Mouse (Mus musculus) megakaryocyte progenitor cell, adult 5-6 weeks (primary cell): Measurements from ENCODE around the gene Pkdcc. TPM values are rescaled to one million over a fixed set of nuclear protein-coding genes. Genes with fewer than 3 reads are reported as not detected.

Experiments
- ATAC-seq: replicated peaks from 2 replicates; pipeline ENCODE4 v1.8.0; 2016; ENCODE audit warnings: mild to moderate bottlenecking, moderate TSS enrichment, inconsistent platforms; ENCODE audit not compliant: poor library complexity
- total RNA-seq, 2 experiments: library from RNA; stranded (forward) in 1 of 2; stranded (reverse) in 1 of 2; fragments of 157-497, 149-512 nt in 1 of 2; fragments of 200-1000 nt in 1 of 2; gene quantifications; 2 replicates each; pipeline versions ENCODE4 v1.2.3 to v1.2.4; 2015 to 2017

Pkdcc gene
- total RNA-seq (2015) (0.24 and 0.52 TPM in 2 replicates), total RNA-seq (2017) (1.0 and 1.1 TPM in 2 replicates)

DNA sequence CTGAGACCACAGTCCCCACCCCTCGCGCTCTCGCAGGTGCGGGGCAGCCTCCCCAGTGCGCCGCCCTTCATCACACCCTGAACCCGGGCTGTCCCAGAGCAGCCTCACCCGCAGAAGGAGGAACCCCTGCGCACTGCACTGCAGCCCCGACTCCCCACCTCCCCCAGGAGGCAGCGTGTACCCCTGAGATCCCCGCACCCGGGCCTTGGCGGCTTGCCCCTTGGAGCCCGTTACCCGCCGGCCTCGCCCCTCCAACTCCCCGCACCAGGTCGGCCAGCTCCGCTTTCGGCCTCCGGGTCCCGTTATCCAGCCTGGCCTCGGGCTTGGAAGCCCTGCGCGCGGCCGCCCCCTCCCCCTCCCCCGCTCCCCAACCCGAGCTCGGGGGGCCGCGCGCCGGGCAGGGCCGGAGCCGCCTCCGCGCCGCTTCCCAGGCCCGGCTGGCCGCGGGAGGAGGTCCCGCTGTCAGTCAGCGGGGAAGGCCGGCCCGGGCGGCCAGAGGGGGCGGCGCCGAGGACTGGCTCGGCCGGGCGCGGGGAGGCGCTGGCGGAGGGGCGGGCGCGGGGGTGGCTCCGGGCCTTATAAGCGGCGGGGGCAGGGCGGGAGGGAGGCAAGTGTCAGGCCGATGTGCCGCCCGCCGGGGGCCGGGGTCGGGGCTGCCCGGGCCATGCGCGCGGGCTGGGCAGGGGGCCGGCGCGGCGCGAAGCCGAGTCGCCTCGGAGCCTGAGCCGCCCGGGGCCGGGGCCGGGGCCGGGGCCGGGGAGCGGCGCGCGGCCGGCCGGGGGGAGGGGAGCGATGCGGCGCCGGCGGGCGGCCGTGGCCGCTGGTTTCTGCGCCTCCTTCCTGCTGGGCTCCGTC is at the start of gene Pkdcc:
Pkdcc (plus strand) TSS at position 619 of the 855 bp plus-strand sequence.
- peak; percentile 56 for ATAC-seq

DNA sequence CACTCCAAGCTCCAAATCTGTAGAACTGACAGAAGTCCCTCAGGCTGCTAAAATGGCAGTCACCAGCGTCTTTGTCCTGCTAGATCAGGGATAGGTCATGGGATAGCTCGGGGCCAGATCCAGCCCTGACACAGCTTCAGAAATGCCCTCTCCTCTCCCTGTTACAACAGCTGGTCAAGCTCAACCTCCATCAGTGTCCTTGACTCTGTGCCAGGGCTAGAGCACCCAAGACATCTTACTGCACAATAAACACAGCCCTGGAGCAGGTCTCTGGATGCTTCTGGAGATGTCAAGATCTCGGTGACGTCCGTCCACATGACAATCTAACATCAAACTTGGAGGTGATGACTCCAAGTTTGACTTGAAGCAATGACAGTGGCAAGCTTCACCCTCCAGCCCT is 48.9 kb upstream of the Pkdcc start:
- no peak for ATAC-seq

GRCm38 (mm10) chr17:83176146-83176545 is 38.9 kb upstream of the Pkdcc start:
- no peak for ATAC-seq

DNA sequence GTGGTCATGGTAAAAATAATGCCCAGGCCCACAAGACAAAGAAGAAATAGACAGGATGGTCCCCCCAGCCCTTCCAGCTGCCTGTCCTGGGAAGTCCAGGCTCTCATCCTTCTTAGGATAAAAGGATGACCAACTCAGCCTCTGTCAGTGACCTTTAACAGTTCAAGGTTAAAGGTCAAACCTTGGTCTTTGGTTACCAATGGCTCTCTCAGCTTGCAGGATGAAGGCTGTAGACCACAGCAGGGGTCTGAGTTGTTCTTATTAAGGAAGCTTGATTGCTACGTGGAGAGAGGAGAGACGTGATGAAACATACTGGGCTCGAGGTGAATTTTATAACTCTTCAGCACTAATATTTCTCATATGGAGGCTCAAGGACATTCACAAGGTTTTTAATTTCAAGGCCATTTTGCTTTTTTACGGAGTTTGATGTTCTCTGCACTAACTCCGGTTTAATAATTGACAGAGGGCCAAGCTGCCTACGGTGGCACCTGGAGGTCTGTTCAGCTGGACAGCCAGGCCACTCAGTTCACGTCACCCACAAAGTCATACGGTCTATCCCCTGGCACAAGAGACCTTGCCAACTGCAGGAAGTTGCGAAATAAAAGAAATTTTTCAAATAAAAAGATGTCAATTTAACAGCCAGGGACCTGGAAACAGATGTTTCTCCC is 36.5 kb upstream of the Pkdcc start:
- peak; percentile 46 for ATAC-seq

DNA sequence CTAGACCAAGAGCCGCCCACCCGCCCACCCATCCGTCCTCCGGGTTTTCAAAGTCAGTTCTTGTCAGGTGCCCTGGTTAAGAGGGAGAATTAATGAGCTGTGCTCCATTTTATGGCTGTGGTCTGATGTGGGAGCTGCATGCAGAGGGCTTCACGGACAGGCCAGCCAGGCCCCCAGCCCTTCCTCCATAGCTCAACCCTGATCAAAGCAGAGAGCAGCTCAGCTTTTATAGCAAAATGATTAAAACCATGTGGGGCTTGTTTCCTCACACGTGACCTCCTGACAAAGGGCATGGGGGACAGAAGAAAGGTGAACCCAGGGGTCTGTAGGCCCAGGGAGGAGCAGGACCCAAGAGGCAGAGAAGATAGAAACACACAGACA is 36.0 kb upstream of the Pkdcc start:
- no peak for ATAC-seq

DNA sequence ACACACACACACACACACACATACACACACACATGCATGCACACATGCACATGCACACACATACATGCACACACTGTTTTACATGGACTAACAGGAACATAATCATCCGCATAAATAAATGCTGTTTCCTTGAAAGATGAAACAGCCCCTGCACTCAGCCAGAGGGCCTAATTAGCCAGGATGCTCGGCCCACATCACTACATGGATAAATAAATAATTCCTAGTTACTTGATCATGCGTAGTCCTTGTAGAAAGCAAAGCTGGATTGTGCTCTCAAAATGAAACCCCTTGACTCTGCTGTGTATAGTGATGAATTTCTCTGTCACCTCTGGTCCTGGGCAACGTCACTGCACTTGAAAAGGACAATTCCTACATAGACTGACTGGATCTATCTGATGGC is 35.5 kb upstream of the Pkdcc start:
- ATAC-seq = no peak

GRCm38 (mm10) chr17:83181086-83181485 is 34.0 kb upstream of the Pkdcc start:
- ATAC-seq = no peak

DNA sequence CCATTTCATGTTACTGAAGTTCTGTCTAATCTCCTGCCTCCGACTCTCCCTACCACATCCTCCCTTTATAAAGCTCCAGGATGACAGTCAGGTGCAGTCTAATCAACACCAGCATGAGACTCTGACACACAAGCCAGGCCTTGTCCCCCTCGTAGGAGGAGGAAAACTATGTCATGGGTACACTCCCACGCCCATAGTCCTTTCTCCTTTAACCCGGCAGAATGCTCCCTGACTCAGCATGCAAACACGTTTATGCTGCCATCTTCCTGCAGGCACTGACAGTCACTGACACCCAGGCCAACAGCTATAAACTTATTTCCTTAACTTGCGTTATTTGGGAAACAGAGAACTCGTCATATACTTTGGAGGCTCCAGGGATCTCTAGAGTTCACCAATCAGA is 33.5 kb upstream of the Pkdcc start:
- no peak for ATAC-seq

DNA sequence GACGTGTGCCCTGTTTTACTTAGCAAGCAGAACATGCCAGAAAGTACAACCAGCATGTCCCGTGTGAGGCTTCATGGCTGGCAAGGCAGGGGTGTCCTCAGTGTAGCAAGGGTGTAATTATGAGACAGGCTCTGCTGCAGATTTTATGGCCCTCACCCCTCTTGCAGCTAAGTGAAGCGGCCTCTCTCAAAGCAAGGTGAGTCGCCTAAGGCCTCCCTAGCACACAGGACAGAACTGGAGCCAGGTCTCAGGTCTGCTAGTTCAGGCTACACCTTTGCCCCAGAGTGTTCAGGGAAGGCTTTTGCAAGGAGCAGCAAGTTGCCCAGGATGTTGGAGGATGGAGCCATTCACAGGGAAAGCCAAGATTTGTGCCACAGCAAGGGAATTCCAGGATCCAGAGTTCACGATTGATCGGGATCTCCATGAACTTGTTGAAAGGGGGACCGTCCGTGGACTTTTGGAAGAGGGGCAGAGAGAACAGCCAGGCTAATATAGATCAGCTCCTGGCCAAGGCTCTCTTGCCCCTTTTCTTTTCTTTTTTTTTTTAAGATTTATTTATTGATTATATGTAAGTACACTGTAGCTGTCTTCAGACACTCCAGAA is 32.9 kb upstream of the Pkdcc start:
- no peak for ATAC-seq

GRCm38 (mm10) chr17:83182780-83183179 is 32.3 kb upstream of the Pkdcc start:
- ATAC-seq = no peak

DNA sequence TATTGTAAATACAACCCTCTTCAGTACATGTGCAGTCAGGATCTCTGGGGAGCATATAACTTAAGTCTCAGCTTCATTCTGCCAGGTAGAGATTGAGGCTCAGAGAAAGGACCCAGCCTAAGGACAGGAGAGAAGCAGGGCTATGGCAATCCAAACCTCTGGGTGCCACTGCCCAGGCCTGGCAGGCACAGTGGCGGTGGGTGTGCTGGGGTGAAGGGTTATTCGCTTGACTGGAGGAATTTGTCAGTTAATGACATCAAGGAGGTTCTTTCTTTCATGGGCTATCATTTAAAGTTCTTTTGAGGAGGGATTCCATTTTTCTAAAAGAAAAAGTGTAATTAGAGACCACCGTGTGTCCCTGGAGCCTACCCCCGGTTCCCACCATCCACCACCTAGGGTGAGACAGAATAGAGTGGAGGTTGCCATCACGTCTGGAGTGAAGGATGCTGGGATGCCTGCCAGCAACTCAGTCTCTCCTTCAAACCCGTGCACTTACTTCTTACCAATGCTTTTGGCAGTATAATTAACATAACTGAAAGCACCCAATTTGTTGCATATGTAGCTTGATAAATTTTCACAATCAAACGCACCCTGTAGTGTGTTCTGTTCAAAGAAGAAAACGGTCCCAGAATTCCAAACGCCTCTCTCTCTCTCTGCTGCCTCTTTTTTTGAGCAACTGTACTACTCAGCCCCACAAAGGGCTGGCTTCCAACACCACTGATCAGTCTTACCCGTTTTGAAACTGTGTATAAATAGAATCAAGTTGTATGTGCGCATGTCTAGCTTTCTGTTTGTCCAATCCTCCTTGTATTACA is 27.1 kb upstream of the Pkdcc start:
- no peak for ATAC-seq

GRCm38 (mm10) chr17:83190810-83191209 is 24.3 kb upstream of the Pkdcc start:
- ATAC-seq = no peak

GRCm38 (mm10) chr17:83194491-83194890 is 20.6 kb upstream of the Pkdcc start:
- ATAC-seq = no peak

DNA sequence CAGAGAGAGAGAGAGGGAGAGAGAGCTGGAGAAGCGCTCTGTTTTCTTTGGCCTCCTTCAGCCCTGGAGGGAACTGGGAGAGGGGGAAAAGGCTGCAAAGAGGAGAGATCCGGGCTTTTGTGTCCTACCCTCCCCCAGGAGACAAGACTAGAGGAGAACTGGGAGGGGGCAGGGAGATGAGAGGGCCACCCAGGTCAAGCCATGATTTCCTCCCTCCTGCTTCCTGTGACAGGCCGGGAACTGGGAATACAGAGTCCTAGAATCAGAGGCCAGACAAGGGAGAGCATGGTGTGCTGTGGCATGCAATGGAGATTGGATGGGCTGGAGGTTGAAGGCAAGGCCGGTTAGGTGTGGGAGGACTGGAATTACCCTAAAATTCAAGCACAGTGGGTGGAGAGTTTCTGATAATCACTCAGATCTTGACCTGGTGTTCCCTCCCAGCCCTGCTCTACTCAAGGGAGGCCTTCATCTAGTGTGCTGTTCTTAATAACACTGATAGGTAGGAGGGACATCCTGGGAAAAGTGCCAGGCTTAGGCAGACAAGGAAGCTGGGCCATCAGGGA is 17.6 kb upstream of the Pkdcc start:
- ATAC-seq = no peak

DNA sequence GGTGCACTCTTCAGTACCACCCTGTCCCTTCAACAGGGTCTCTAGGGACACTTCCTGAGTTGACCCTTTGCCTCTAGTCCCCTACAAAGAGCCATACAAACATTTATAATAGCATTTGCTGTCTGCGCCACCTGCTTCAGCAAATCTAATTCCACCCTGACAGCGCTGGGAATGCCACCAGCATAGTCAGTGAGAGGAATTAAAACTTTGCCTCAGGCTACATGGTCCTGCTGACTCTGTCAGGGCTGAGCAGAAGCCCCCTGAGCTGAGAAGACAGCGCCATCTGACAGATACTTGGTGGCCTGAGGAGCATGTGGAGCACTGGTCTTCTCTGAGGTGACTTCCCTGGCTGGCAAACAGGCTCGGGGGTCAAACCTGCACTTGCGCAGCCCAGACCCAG is 14.6 kb upstream of the Pkdcc start:
- no peak for ATAC-seq

DNA sequence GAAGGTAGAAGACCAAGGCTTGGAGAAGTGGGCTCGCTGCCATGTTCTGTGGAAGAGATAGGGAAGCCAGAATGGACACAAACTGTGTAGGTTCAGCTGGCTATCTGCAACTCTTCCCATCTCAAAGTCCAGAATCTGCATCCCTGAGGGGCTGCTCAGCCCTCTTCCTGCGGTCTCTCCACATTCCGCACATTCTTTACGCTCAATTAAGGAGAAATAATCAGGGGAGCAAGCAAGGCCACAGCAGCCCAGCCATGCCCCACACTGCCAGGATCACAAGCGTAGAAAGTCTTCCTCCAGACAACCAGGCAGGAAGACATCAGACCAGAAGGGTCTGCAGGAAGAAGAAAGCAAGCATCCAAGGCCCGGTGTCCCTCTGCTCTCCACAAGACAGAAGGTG is 13.8 kb upstream of the Pkdcc start:
- ATAC-seq = no peak

DNA sequence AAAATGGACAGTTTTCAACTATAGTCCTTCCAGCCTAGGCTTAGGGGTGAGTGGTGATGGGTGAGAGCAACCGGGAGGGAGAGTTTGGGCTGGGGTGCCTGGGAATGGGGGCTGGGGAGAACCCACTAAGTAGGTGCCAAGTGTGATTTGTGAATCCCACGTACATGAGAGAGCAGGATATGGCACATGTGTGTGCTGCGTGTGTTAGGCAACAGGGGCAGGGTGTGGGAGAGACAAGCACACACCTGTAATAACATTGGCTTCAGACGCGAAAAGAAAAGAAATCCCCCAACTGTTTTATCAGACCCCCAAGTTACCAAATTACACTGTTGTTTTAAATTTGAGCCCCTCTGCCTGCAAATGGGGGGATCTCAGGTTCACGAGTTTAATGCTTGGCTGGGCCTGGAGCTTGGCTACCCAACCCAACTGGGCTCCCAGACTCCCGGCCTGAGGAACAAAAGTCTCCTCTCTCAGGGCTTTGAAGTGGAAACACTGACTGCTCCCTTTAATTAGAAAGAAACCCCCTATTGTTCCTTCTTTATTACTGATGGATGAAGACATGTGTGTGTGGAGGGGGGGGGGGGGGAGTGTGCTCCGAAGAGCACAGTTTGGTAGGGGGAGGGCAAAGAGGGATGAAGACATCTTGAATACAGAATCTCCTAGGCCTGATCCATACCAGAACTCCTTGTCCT is 11.3 kb upstream of the Pkdcc start:
- no peak for ATAC-seq

DNA sequence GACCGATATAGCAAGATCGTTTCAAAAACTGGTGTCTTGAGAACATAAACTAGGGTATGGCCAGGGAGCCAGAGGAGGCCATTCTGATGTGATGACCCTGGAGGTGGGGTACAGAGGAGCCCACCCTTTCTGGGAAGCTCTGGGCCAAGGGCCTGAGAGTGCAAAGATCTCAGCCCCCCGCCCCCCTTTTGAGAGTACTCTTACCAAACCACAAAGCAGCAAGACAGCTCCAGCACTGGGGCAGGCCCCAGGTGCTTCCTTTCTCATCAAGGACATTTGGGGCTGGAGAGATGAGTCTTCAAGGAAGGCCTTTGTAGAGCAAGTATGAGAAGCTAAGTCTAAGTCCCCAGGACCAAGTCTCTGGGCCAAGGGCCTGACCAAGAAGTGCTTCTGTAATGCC is 7.8 kb upstream of the Pkdcc start:
- ATAC-seq = no peak

- no peak for ATAC-seq
Observed at GRCm38 (mm10) chr17:83208455-83208854, 6.6 kb upstream of the Pkdcc start.

GRCm38 (mm10) chr17:83210531-83210930 is 4.6 kb upstream of the Pkdcc start:
- ATAC-seq = no peak
